In genomic region chr5:31192045-31192938, GRCm38 (mm10) we compare ENCODE assay signal across 1 mouse cellular context.
TF ChIP-seq lines count a peak whose summit lies in the region.

No protein-coding gene starts in this region.

TF ChIP-seq in MEL, 35 proteins besides CTCF, POLR2A, EP300 and RAD21:
- TF ChIP-seq ZKSCAN1 (IDR thresholded peaks at IDR 0.05; ENCODE audit: low read depth, low read length) (no peak), CHD1 (IDR thresholded peaks at IDR 0.05; ENCODE audit: low read depth, low read length) (peak; percentile 90; the same call in 1 of the 2 replicates), ZMIZ1 (IDR thresholded peaks at IDR 0.05; ENCODE audit: low read depth, low read length) (no peak), MAFK (IDR thresholded peaks at IDR 0.05; ENCODE audit: borderline replicate concordance, low read depth, low read length) (no peak), KAT2A (conservative IDR thresholded peaks at IDR 0.05; ENCODE audit: low read depth, low read length) (no peak), POLR2AphosphoS5 (IDR thresholded peaks at IDR 0.05; ENCODE audit: borderline replicate concordance, low read depth, low read length) (no peak), RCOR1 (IDR thresholded peaks at IDR 0.05; ENCODE audit: low read depth, low read length) (no peak), MAZ (IDR thresholded peaks at IDR 0.05; ENCODE audit: low read depth, low read length) (0 out of 2 replicates have a peak, but pooled peaks have one; percentile 18)
TF ChIP-seq in MEL: peak in this region for 2.
